Mouse (Mus musculus) MEL (cell line): ENCODE measurements around the gene Mks1. TPM values are rescaled to one million over a fixed set of nuclear protein-coding genes. Genes with fewer than 3 reads are reported as not detected.

Experiments used
- DNase-seq: peaks from one replicate; pipeline ENCODE4 v3.0.0; 2011; ENCODE audit warnings: low read depth, low spot score
- H3K27ac ChIP-seq: 2 replicates; pipeline ENCODE4 v1.5.1; 2012; ENCODE audit warnings: low read depth, mild to moderate bottlenecking, control low read depth, low read length, moderate library complexity; ENCODE audit not compliant: control insufficient read depth
- H3K27me3 ChIP-seq, 2 experiments: fragments of 150-350 bp in 1 of 2; sonication (generic) in 1 of 2; 2 replicates each; pipeline ENCODE4 v1.6.1; 2012; ENCODE audit warnings: low read length in 2 of 2, mild to moderate bottlenecking in 2 of 2, improper control_type of control experiment in 1 of 2, moderate library complexity in 1 of 2; ENCODE audit not compliant: insufficient read depth in 2 of 2, control insufficient read depth in 1 of 2
- H3K36me3 ChIP-seq, 2 experiments: 2 replicates each; pipeline ENCODE4 v1.6.1; 2012 to 2014; ENCODE audit warnings: low read length in 2 of 2, improper control_type of control experiment in 1 of 2, inconsistent platforms in 1 of 2, mild to moderate bottlenecking in 1 of 2; ENCODE audit not compliant: insufficient read depth in 2 of 2, control insufficient read depth in 1 of 2
- H3K4me1 ChIP-seq, 2 experiments: fragments of 150-350 bp in 1 of 2; sonication (generic) in 1 of 2; 2 replicates each; pipeline ENCODE4 v1.6.1; 2012; ENCODE audit warnings: low read length in 2 of 2, improper control_type of control experiment in 1 of 2, mild to moderate bottlenecking in 1 of 2; ENCODE audit not compliant: insufficient read depth in 2 of 2, control insufficient read depth in 1 of 2
- H3K4me3 ChIP-seq, 2 experiments: fragments of 150-350 bp in 1 of 2; sonication (generic) in 1 of 2; 2 replicates each; pipeline ENCODE4 v1.5.1; 2012; ENCODE audit warnings: low read depth in 2 of 2, low read length in 2 of 2, mild to moderate bottlenecking in 2 of 2, moderate library complexity in 2 of 2, control low read depth in 1 of 2, improper control_type of control experiment in 1 of 2; ENCODE audit not compliant: control insufficient read depth in 1 of 2, insufficient read depth in 1 of 2
- H3K79me2 ChIP-seq: 2 replicates; pipeline ENCODE4 v1.6.1; 2012; ENCODE audit warnings: mild to moderate bottlenecking, low read length, moderate library complexity; ENCODE audit not compliant: control insufficient read depth, poor library complexity, insufficient read depth
- H3K9ac ChIP-seq: 2 replicates; pipeline ENCODE4 v1.6.1; 2012; ENCODE audit warnings: low read depth, mild to moderate bottlenecking, control low read depth, low read length, moderate library complexity; ENCODE audit not compliant: control insufficient read depth, poor library complexity, severe bottlenecking
- H3K9me3 ChIP-seq: fragments of 150-350 bp; sonication (generic); replicated peaks from 2 replicates; pipeline ENCODE4 v1.6.1; 2012; ENCODE audit warnings: mild to moderate bottlenecking, low read length, improper control_type of control experiment, moderate library complexity; ENCODE audit not compliant: insufficient read depth
- BHLHE40 ChIP-seq: IDR thresholded peaks from 2 replicates; pipeline ENCODE4 v1.6.1; 2012; ENCODE audit warnings: low read depth, mild to moderate bottlenecking, inconsistent platforms, low read length, improper control_type of control experiment, borderline replicate concordance
- CHD1 ChIP-seq: IDR thresholded peaks from 2 replicates; pipeline ENCODE4 v1.6.1; 2012; ENCODE audit warnings: low read depth, mild to moderate bottlenecking, inconsistent platforms, low read length, improper control_type of control experiment
- CTCF ChIP-seq, 3 experiments: IDR thresholded peaks in 2 of 3; conservative IDR thresholded peaks in 1 of 3; 2 replicates each; pipeline ENCODE4 v1.5.1; 2011 to 2012; ENCODE audit warnings: low read length in 3 of 3, low read depth in 2 of 3, mild to moderate bottlenecking in 2 of 3, improper control_type of control experiment in 1 of 3, inconsistent platforms in 1 of 3, mixed read lengths in 1 of 3, moderate library complexity in 1 of 3; ENCODE audit not compliant: control insufficient read depth in 1 of 3, insufficient read depth in 1 of 3, poor library complexity in 1 of 3, severe bottlenecking in 1 of 3
- E2F4 ChIP-seq: IDR thresholded peaks from 2 replicates; pipeline ENCODE4 v1.6.1; 2011; ENCODE audit warnings: low read depth, low read length, improper control_type of control experiment, borderline replicate concordance
- EP300 ChIP-seq, 2 experiments: IDR thresholded peaks; 2 replicates each; pipeline ENCODE4 v1.6.1; 2011; ENCODE audit warnings: improper control_type of control experiment in 2 of 2, low read length in 2 of 2, low read depth in 1 of 2, mild to moderate bottlenecking in 1 of 2
- ETS1 ChIP-seq: IDR thresholded peaks from 2 replicates; pipeline ENCODE4 v1.6.1; 2012; ENCODE audit warnings: low read depth, mild to moderate bottlenecking, inconsistent platforms, low read length, improper control_type of control experiment, moderate library complexity
- GATA1 ChIP-seq: IDR thresholded peaks from 2 replicates; pipeline ENCODE4 v1.6.1; 2011; ENCODE audit warnings: low read depth, low read length, improper control_type of control experiment
- KAT2A ChIP-seq: conservative IDR thresholded peaks from 2 replicates; pipeline ENCODE4 v1.6.1; 2012; ENCODE audit warnings: low read depth, low read length, improper control_type of control experiment, inconsistent platforms
- MAX ChIP-seq: IDR thresholded peaks from 2 replicates; pipeline ENCODE4 v1.6.1; 2011; ENCODE audit warnings: low read length, improper control_type of control experiment
- MEF2A ChIP-seq: IDR thresholded peaks from 2 replicates; pipeline ENCODE4 v1.6.1; 2014; ENCODE audit warnings: low read depth, mild to moderate bottlenecking, inconsistent platforms, low read length, improper control_type of control experiment; ENCODE audit not compliant: poor library complexity, insufficient replicate concordance, severe bottlenecking; ENCODE audit errors: extremely low read depth
- MXI1 ChIP-seq: IDR thresholded peaks from 2 replicates; pipeline ENCODE4 v1.6.1; 2011; ENCODE audit warnings: mild to moderate bottlenecking, low read depth, low read length, improper control_type of control experiment
- MYC ChIP-seq: IDR thresholded peaks from 2 replicates; pipeline ENCODE4 v1.6.1; 2011; ENCODE audit warnings: low read depth, mild to moderate bottlenecking, low read length, improper control_type of control experiment, moderate library complexity
- NRF1 ChIP-seq: IDR thresholded peaks from 2 replicates; pipeline ENCODE4 v1.6.1; 2014; ENCODE audit warnings: low read depth, mild to moderate bottlenecking, inconsistent platforms, low read length, improper control_type of control experiment, moderate library complexity; ENCODE audit not compliant: poor library complexity, insufficient read depth, severe bottlenecking
- POLR2A ChIP-seq, 2 experiments: IDR thresholded peaks; 2 replicates each; pipeline ENCODE4 v1.6.1; 2011 to 2012; ENCODE audit warnings: low read length in 2 of 2, mild to moderate bottlenecking in 2 of 2, control low read depth in 1 of 2, improper control_type of control experiment in 1 of 2, low read depth in 1 of 2, moderate library complexity in 1 of 2; ENCODE audit not compliant: control insufficient read depth in 1 of 2, insufficient read depth in 1 of 2, poor library complexity in 1 of 2
- POLR2AphosphoS5 ChIP-seq: IDR thresholded peaks from 2 replicates; pipeline ENCODE4 v1.6.1; 2012; ENCODE audit warnings: low read depth, borderline replicate concordance, mild to moderate bottlenecking, inconsistent platforms, low read length, moderate library complexity, mixed read lengths
- RAD21 ChIP-seq: IDR thresholded peaks from 2 replicates; pipeline ENCODE4 v1.6.1; 2011; ENCODE audit warnings: mild to moderate bottlenecking, low read depth, low read length, improper control_type of control experiment
- RCOR1 ChIP-seq: IDR thresholded peaks from 2 replicates; pipeline ENCODE4 v1.6.1; 2012; ENCODE audit warnings: low read depth, mild to moderate bottlenecking, inconsistent platforms, low read length, improper control_type of control experiment
- SIN3A ChIP-seq: IDR thresholded peaks from 2 replicates; pipeline ENCODE4 v1.6.1; 2012; ENCODE audit warnings: low read length, improper control_type of control experiment, inconsistent platforms
- SMC3 ChIP-seq: IDR thresholded peaks from 2 replicates; pipeline ENCODE4 v1.6.1; 2011; ENCODE audit warnings: low read depth, low read length, improper control_type of control experiment
- TAL1 ChIP-seq: IDR thresholded peaks from 2 replicates; pipeline ENCODE4 v1.6.1; 2012; ENCODE audit warnings: mild to moderate bottlenecking, inconsistent platforms, low read length, moderate library complexity, mixed read lengths
- TCF12 ChIP-seq: IDR thresholded peaks from 2 replicates; pipeline ENCODE4 v1.6.1; 2014; ENCODE audit warnings: low read depth, mild to moderate bottlenecking, inconsistent platforms, low read length, improper control_type of control experiment, moderate library complexity
- USF1 ChIP-seq: IDR thresholded peaks from 2 replicates; pipeline ENCODE4 v1.6.1; 2014; ENCODE audit warnings: low read depth, mild to moderate bottlenecking, inconsistent platforms, low read length, improper control_type of control experiment, moderate library complexity
- USF2 ChIP-seq, 2 experiments: IDR thresholded peaks; 2 replicates each; pipeline ENCODE4 v1.6.1; 2011 to 2012; ENCODE audit warnings: improper control_type of control experiment in 2 of 2, low read length in 2 of 2, borderline replicate concordance in 1 of 2, inconsistent platforms in 1 of 2, low read depth in 1 of 2, mild to moderate bottlenecking in 1 of 2; ENCODE audit not compliant: insufficient read depth in 1 of 2
- ZNF384 ChIP-seq: IDR thresholded peaks from 2 replicates; pipeline ENCODE4 v1.6.1; 2012; ENCODE audit warnings: low read depth, mild to moderate bottlenecking, inconsistent platforms, low read length, improper control_type of control experiment
- polyA plus RNA-seq, 2 experiments: library from polyadenylated mRNA; stranded (reverse) in 1 of 2; unstranded in 1 of 2; fragments of >175 nt in 1 of 2; fragments of >200 nt in 1 of 2; gene quantifications; 2 replicates each; pipeline versions ENCODE4 v1.2.1 to v1.2.4; 2012; ENCODE audit warnings: low replicate concordance in 2 of 2, low read depth in 1 of 2; ENCODE audit not compliant: insufficient read length in 2 of 2, insufficient read depth in 1 of 2, missing spikeins in 1 of 2
- total RNA-seq: library from RNA; depleted of rRNA; stranded (reverse); fragments of 300-350 nt; gene quantifications from 2 replicates; pipeline ENCODE4 v1.2.3, GENCODE M21; 2012

Gene Mks1
- total and polyA plus RNA-seq, 3 experiments = 3.3 to 6.1 TPM; not detected in 1

DNA sequence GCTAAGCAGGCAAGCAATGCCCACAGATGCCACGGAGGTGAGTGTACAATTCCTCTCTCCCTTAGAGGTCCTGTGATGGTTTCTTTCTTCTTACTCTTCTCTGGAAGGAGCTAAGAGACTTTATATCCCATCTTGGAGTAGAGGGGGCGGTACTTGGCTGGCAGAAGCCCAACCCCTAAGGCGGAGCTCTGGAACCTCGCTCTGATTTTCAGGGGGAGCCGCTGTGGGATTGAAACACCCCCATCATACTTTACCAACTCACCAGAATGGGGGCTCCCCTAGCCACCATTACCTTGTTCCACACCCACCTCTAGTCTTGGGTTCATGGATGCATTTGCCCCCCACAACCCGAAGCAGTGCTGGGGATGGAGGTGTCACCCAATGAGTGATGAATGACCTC, 22.4 kb downstream of the Mks1 start, which contains the start of gene Epx:
Epx (minus strand) TSS at position 101 of the 400 bp plus-strand sequence.
- Histone ChIP-seq H3K4me3 (no peak within 1 kb of the TSS), H3K27me3 (peaks cover 3 to 15% of the 10 kb centered on the region in 2 experiments; a peak in 3 of 4 replicates), H3K36me3 (no peaks in the 10 kb centered on the region)
- TF ChIP-seq POLR2A (IDR thresholded peaks at IDR 0.05; ENCODE audit: control insufficient read depth in 1 of 2, insufficient read depth in 1 of 2, low read depth in 1 of 2, low read length in 2 of 2, poor library complexity in 1 of 2) (no peak), EP300 (IDR thresholded peaks at IDR 0.05; ENCODE audit: low read depth in 1 of 2, low read length in 2 of 2) (no peak), RCOR1 (no peak), USF2 (IDR thresholded peaks at IDR 0.05; ENCODE audit: borderline replicate concordance in 1 of 2, insufficient read depth in 1 of 2, low read depth in 1 of 2, low read length in 2 of 2) (no peak), GATA1 (no peak), MXI1 (no peak), CTCF (IDR thresholded peaks at IDR 0.05 in 2 of 3, conservative IDR thresholded peaks at IDR 0.05 in 1 of 3; ENCODE audit: control insufficient read depth in 1 of 3, insufficient read depth in 1 of 3, low read depth in 2 of 3, low read length in 3 of 3, poor library complexity in 1 of 3, severe bottlenecking in 1 of 3) (no peak), NRF1 (no peak), RAD21 (no peak), TCF12 (no peak)
- TF ChIP-seq, all 39 proteins: peak for 0
- no peak within 1 kb of the TSS for H3K27ac ChIP-seq
- H3K9me3 ChIP-seq = no peaks in the 10 kb centered on the region
- no peak for DNase-seq
- H3K9ac ChIP-seq = no peak within 1 kb of the TSS
- H3K79me2 ChIP-seq = no peaks in the 10 kb centered on the region
- H3K4me1 ChIP-seq = no peaks in the 10 kb centered on the region

DNA sequence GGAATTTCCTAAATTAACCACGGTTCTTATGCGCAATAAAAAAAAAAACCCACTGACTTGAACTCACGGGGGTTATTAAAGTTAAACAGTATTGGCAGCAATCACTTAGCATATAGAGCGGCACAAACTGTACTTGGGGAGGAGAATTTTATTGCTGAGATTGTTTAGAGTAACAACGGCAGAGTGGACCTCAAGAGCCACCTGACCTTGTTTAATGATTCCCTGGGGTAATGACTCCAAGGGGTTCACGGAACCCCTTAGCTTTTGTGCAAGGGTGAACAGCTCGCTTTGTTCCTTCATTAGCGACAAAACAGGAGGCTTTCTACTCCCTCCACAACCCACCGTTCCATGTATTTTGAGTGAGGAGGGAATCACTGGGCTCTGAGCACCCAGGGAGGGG, 26.8 kb downstream of the Mks1 start:
- Histone ChIP-seq H3K9me3 (no peaks in the 10 kb centered on the region), H3K27me3 (peaks cover 10 to 15% of the 10 kb centered on the region in 2 experiments; a peak in 3 of 4 replicates), H3K79me2 (no peaks in the 10 kb centered on the region), H3K4me1 (no peaks in the 10 kb centered on the region; a peak in 2 of 4 replicates), H3K36me3 (no peaks in the 10 kb centered on the region), H3K4me3 (no peak overlapping the region), H3K9ac (no peak overlapping the region), H3K27ac (no peak overlapping the region)
- no peak for TF ChIP-seq SMC3
- TF ChIP-seq MYC = no peak
- no peak for DNase-seq

GRCm38 (mm10) chr11:87881714-87882113, 28.7 kb downstream of the Mks1 start:
- H3K9ac ChIP-seq = no peak overlapping the region
- H3K9me3 ChIP-seq = no peaks in the 10 kb centered on the region
- no peak for TF ChIP-seq BHLHE40
- no peak for TF ChIP-seq EP300 (IDR thresholded peaks at IDR 0.05; ENCODE audit: low read depth in 1 of 2, low read length in 2 of 2)
- no peak for TF ChIP-seq MAX
- TF ChIP-seq USF2 (IDR thresholded peaks at IDR 0.05; ENCODE audit: borderline replicate concordance in 1 of 2, insufficient read depth in 1 of 2, low read depth in 1 of 2, low read length in 2 of 2) = no peak
- TF ChIP-seq CHD1 = no peak
- TF ChIP-seq MYC = no peak
- TF ChIP-seq TCF12 = no peak
- TF ChIP-seq ETS1 = no peak
- no peak for TF ChIP-seq E2F4
- TF ChIP-seq TAL1 = no peak
- TF ChIP-seq USF1 = no peak
- TF ChIP-seq RAD21 = no peak
- TF ChIP-seq ZNF384 = no peak
- TF ChIP-seq SIN3A = no peak
- TF ChIP-seq KAT2A = no peak
- no peak for TF ChIP-seq POLR2AphosphoS5
- no peak for TF ChIP-seq MXI1
- no peak for TF ChIP-seq MEF2A
- no peak overlapping the region for H3K4me3 ChIP-seq
- H3K79me2 ChIP-seq = no peaks in the 10 kb centered on the region
- DNase-seq = no peak
- H3K27me3 ChIP-seq = peaks cover 10 to 11% of the 10 kb centered on the region in 2 experiments; a peak in 3 of 4 replicates
- H3K27ac ChIP-seq = no peak overlapping the region
- H3K4me1 ChIP-seq = peaks cover 0 to 5% of the 10 kb centered on the region in 2 experiments; a peak in 2 of 4 replicates
- H3K36me3 ChIP-seq = no peaks in the 10 kb centered on the region; a peak in 1 of 4 replicates
